Mouse (Mus musculus): ENCODE data around the gene Mt3. TPM values are rescaled to one million over a fixed set of nuclear protein-coding genes. Genes with fewer than 3 reads are reported as not detected.

The Mt3 gene
- polyA plus RNA-seq, 1 experiment from 2014 or later, result 57.4 TPM

- H3K27ac ChIP-seq (ENCODE audit: low read length), result no peak overlapping the region
- WGBS, result 48% methylated on average over 21 of the region's 21 CpGs
- no peak overlapping the region for H3K4me2 ChIP-seq (ENCODE audit: low read depth, low read length)
- no peaks in the 10 kb centered on the region for H3K9me3 ChIP-seq (replicated peaks; ENCODE audit: control insufficient read depth, low read length)
- H3K4me1 ChIP-seq (ENCODE audit: control insufficient read depth, insufficient read depth, low read length), result peaks cover 18% of the 10 kb centered on the region
- H3K9ac ChIP-seq (ENCODE audit: low read length), result no peak overlapping the region
- no peak for ATAC-seq (replicated peaks; ENCODE audit: extremely low read depth, insufficient read depth, low FRiP score)
- no peak overlapping the region for H3K4me3 ChIP-seq (ENCODE audit: low read length)
- H3K27me3 ChIP-seq (ENCODE audit: control insufficient read depth, insufficient read depth, low read length), result peaks cover 9% of the 10 kb centered on the region; the same call in 1 of the 2 replicates
- H3K36me3 ChIP-seq (ENCODE audit: control insufficient read depth, insufficient read depth), result no peaks in the 10 kb centered on the region
Measured at GRCm38 (mm10) chr8:94187290-94188002, 35.0 kb downstream of the Mt3 start.

- H3K4me1 ChIP-seq (ENCODE audit: control insufficient read depth, insufficient read depth, low read length), result peaks cover 7% of the 10 kb centered on the region; the same call in 1 of the 2 replicates
- H3K9ac ChIP-seq (ENCODE audit: low read length), result no peak overlapping the region
- no peak overlapping the region for H3K4me2 ChIP-seq (ENCODE audit: low read depth, low read length)
- no peak for ATAC-seq (replicated peaks; ENCODE audit: extremely low read depth, insufficient read depth, low FRiP score)
- no peak overlapping the region for H3K4me3 ChIP-seq (ENCODE audit: low read length)
- no peaks in the 10 kb centered on the region for H3K9me3 ChIP-seq (replicated peaks; ENCODE audit: control insufficient read depth, low read length)
- H3K27ac ChIP-seq (ENCODE audit: low read length), result no peak overlapping the region; the same call in 1 of the 2 replicates
- 47% methylated on average over 13 of the region's 13 CpGs for WGBS
- peaks cover 2% of the 10 kb centered on the region; the same call in 1 of the 2 replicates for H3K27me3 ChIP-seq (ENCODE audit: control insufficient read depth, insufficient read depth, low read length)
- no peaks in the 10 kb centered on the region for H3K36me3 ChIP-seq (ENCODE audit: control insufficient read depth, insufficient read depth)
Measured at GRCm38 (mm10) chr8:94189275-94190031, 37.0 kb downstream of the Mt3 start.

DNA sequence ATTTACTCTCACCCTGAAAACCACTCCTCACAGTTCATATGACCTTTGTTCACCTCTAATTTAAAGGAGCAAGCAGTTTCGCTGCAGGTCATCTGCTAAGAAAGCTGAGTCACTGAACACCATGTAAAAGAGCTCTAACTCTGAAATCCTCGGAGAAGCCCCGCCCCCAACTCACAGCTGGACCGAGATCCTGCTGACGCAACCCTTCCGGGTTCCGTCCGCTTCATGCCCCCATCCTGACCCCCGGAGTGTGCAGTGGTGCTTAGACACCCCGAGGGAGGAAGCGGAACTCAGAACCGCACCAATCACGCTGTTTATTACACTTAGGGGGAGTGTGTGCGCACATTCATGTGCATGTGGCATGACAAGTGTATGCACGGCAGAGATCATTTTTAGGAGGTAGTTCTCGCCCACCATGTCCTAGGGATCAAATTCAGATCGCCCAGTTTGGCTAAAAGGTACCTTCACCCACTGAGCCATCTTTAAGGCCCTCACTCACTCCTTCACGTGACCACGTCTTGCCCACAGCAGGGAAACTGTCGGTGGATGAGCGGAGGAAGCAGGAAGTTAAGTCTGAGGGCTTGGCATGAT is 38.8 kb downstream of the Mt3 start:
- ATAC-seq (replicated peaks; ENCODE audit: extremely low read depth, insufficient read depth, low FRiP score), result no peak; the same call in 1 of the 2 replicates
- Histone ChIP-seq H3K4me2 (ENCODE audit: low read depth, low read length) (peak overlapping the region; percentile 65), H3K27ac (ENCODE audit: low read length) (no peak overlapping the region)

GRCm38 (mm10) chr8:94192926-94193325 is 40.5 kb downstream of the Mt3 start:
- Histone ChIP-seq H3K4me1 (ENCODE audit: control insufficient read depth, insufficient read depth, low read length) (peaks cover 4% of the 10 kb centered on the region; the same call in 1 of the 2 replicates), H3K4me3 (ENCODE audit: low read length) (no peak overlapping the region), H3K27ac (ENCODE audit: low read length) (no peak overlapping the region), H3K27me3 (ENCODE audit: control insufficient read depth, insufficient read depth, low read length) (no peaks in the 10 kb centered on the region), H3K9me3 (replicated peaks; ENCODE audit: control insufficient read depth, low read length) (no peaks in the 10 kb centered on the region), H3K9ac (ENCODE audit: low read length) (no peak overlapping the region), H3K4me2 (ENCODE audit: low read depth, low read length) (no peak overlapping the region), H3K36me3 (ENCODE audit: control insufficient read depth, insufficient read depth) (no peaks in the 10 kb centered on the region)
- no peak for ATAC-seq (replicated peaks; ENCODE audit: extremely low read depth, insufficient read depth, low FRiP score)
- WGBS, result 68% methylated on average over 1 of the region's 1 CpGs

More for the DNA sequence above, 38.8 kb downstream of the Mt3 start:
- H3K36me3 ChIP-seq (ENCODE audit: control insufficient read depth, insufficient read depth), result no peaks in the 10 kb centered on the region
- peak overlapping the region; percentile 39 for H3K4me3 ChIP-seq (ENCODE audit: low read length)
- WGBS, result 27% methylated on average over 21 of the region's 21 CpGs
- 0 out of 2 replicates have a peak overlapping the region, but pooled peaks have one; percentile 38 for H3K9ac ChIP-seq (ENCODE audit: low read length)
- H3K9me3 ChIP-seq (replicated peaks; ENCODE audit: control insufficient read depth, low read length), result no peaks in the 10 kb centered on the region
- H3K4me1 ChIP-seq (ENCODE audit: control insufficient read depth, insufficient read depth, low read length), result peaks cover 7% of the 10 kb centered on the region; the same call in 1 of the 2 replicates
- H3K27me3 ChIP-seq (ENCODE audit: control insufficient read depth, insufficient read depth, low read length), result no peaks in the 10 kb centered on the region; the same call in 1 of the 2 replicates

- H3K36me3 ChIP-seq (ENCODE audit: control insufficient read depth, insufficient read depth), result no peaks in the 10 kb centered on the region
- H3K9ac ChIP-seq (ENCODE audit: low read length), result no peak overlapping the region
- WGBS, result 74% methylated on average over 7 of the region's 7 CpGs
- no peaks in the 10 kb centered on the region for H3K27me3 ChIP-seq (ENCODE audit: control insufficient read depth, insufficient read depth, low read length)
- H3K9me3 ChIP-seq (replicated peaks; ENCODE audit: control insufficient read depth, low read length), result no peaks in the 10 kb centered on the region
- H3K4me2 ChIP-seq (ENCODE audit: low read depth, low read length), result no peak overlapping the region
- H3K4me3 ChIP-seq (ENCODE audit: low read length), result no peak overlapping the region
- no peak for ATAC-seq (replicated peaks; ENCODE audit: extremely low read depth, insufficient read depth, low FRiP score)
- no peak overlapping the region for H3K27ac ChIP-seq (ENCODE audit: low read length)
- H3K4me1 ChIP-seq (ENCODE audit: control insufficient read depth, insufficient read depth, low read length), result 0 out of 2 replicates have a peak, but pooled peaks cover under 1% of the 10 kb centered on the region
Measured at GRCm38 (mm10) chr8:94194591-94195223, 42.3 kb downstream of the Mt3 start.

GRCm38 (mm10) chr8:94199202-94199869 is 46.9 kb downstream of the Mt3 start:
- Histone ChIP-seq H3K27me3 (ENCODE audit: control insufficient read depth, insufficient read depth, low read length) (no peaks in the 10 kb centered on the region), H3K4me3 (ENCODE audit: low read length) (no peak overlapping the region), H3K36me3 (ENCODE audit: control insufficient read depth, insufficient read depth) (no peaks in the 10 kb centered on the region), H3K9me3 (replicated peaks; ENCODE audit: control insufficient read depth, low read length) (no peaks in the 10 kb centered on the region), H3K4me1 (ENCODE audit: control insufficient read depth, insufficient read depth, low read length) (no peaks in the 10 kb centered on the region), H3K9ac (ENCODE audit: low read length) (no peak overlapping the region), H3K4me2 (ENCODE audit: low read depth, low read length) (0 out of 2 replicates have a peak overlapping the region, but pooled peaks have one; percentile 12), H3K27ac (ENCODE audit: low read length) (no peak overlapping the region)
- no peak; the same call in 1 of the 2 replicates for ATAC-seq (replicated peaks; ENCODE audit: extremely low read depth, insufficient read depth, low FRiP score)
- 45% methylated on average over 10 of the region's 10 CpGs for WGBS

Other genes with a start within 250 kb of the Mt3 start
- 43.3 and 45.5 TPM in 2 replicates for gene Amfr, start 139.8 kb upstream of the Mt3 start, polyA plus RNA-seq (2015; fragmentation: Nextera tagmentation; extraction: Ambion mirVana)
- 64.5 and 76.9 TPM in 2 replicates for gene Nudt21, start 115.6 kb upstream of the Mt3 start, polyA plus RNA-seq (2015; fragmentation: Nextera tagmentation; extraction: Ambion mirVana)
- 11.1 and 12.2 TPM in 2 replicates for gene Ogfod1, start 115.4 kb upstream of the Mt3 start, polyA plus RNA-seq (2015; fragmentation: Nextera tagmentation; extraction: Ambion mirVana)
- gene Bbs2, start 53.7 kb upstream of the Mt3 start, polyA plus RNA-seq (2015; fragmentation: Nextera tagmentation; extraction: Ambion mirVana), result 9.8 and 12.4 TPM in 2 replicates
- gene Mt4, start 15.4 kb upstream of the Mt3 start, polyA plus RNA-seq (2015; fragmentation: Nextera tagmentation; extraction: Ambion mirVana), result not detected in 2 replicates
- gene Mt2, start 20.1 kb downstream of the Mt3 start, polyA plus RNA-seq (2015; fragmentation: Nextera tagmentation; extraction: Ambion mirVana), result 58.8 and 59.5 TPM in 2 replicates
- 662 and 667 TPM in 2 replicates for gene Mt1, start 26.5 kb downstream of the Mt3 start, polyA plus RNA-seq (2015; fragmentation: Nextera tagmentation; extraction: Ambion mirVana)
- 58.9 and 60.3 TPM in 2 replicates for gene Nup93, start 62.0 kb downstream of the Mt3 start, polyA plus RNA-seq (2015; fragmentation: Nextera tagmentation; extraction: Ambion mirVana)
- not detected in 2 replicates for gene Slc12a3, start 176.6 kb downstream of the Mt3 start, polyA plus RNA-seq (2015; fragmentation: Nextera tagmentation; extraction: Ambion mirVana)
- 107 and 120 TPM in 2 replicates for gene Herpud1, start 233.8 kb downstream of the Mt3 start, polyA plus RNA-seq (2015; fragmentation: Nextera tagmentation; extraction: Ambion mirVana)

Measured in heart, embryonic 16.5 days (tissue).